27 mouse cellular contexts compared by ENCODE assay signal in genomic region chr17:28197646-28198045, GRCm38 (mm10). TPM values are rescaled to one million over a fixed set of nuclear protein-coding genes. Genes with fewer than 3 reads are reported as not detected.
A peak's percentile ranks its signal among the peaks of the same experiment; 100 is the strongest.
DNase-seq lines count a peak whose midpoint lies in the region; ATAC-seq and TF ChIP-seq lines count a peak whose summit lies in the region.
"Had no signal": no experiment of that assay in that cellular context is flagged by ENCODE, and none has a peak within 500 bp of the region (broad histone marks: within the 10 kb centered on the region; RNA-seq: fewer than 3 reads in every experiment).

No protein-coding gene starts in this region.

- H3K36me3 ChIP-seq in limb, embryonic 14.5 days (ENCODE audit: control insufficient read depth, insufficient read depth, low read length), result peaks cover 79% of the 10 kb centered on the region
- peaks cover 89% of the 10 kb centered on the region for H3K36me3 ChIP-seq in limb, embryonic 10.5 days
- peaks cover 81% of the 10 kb centered on the region for H3K36me3 ChIP-seq in neural tube, embryonic 15.5 days

- H3K27ac ChIP-seq in limb, embryonic 14.5 days (replicated peaks; ENCODE audit: low read depth, low read length), result no peak overlapping the region
- H3K27ac ChIP-seq in limb, embryonic 10.5 days, result no peak overlapping the region
- no peak overlapping the region for H3K27ac ChIP-seq in neural tube, embryonic 15.5 days (replicated peaks)
- H3K27ac ChIP-seq: embryonic facial prominence, embryonic 15.5 days; heart, embryonic 13.5 days; hindbrain, embryonic 14.5 days; limb, embryonic 15.5 days; liver, embryonic 14.5 days had no signal

- 0 out of 2 replicates have a peak overlapping the region, but pooled peaks have one; percentile 14 for H3K9ac ChIP-seq in limb, embryonic 14.5 days (ENCODE audit: low read depth, low read length, severe bottlenecking)
- H3K9ac ChIP-seq in neural tube, embryonic 15.5 days (replicated peaks), result no peak overlapping the region
- H3K9ac ChIP-seq: embryonic facial prominence, embryonic 15.5 days; heart, embryonic 13.5 days; hindbrain, embryonic 14.5 days; limb, embryonic 15.5 days; liver, embryonic 14.5 days had no signal

- peak; percentile 46 to 49 for DNase-seq in cerebellum, postnatal 10 days
- DNase-seq in cerebellum, adult 9-10 months, result no peak
- DNase-seq in kidney, adult 11 months, result peak; percentile 17
- no peak for DNase-seq in kidney, postnatal 4 days
- no peak for DNase-seq in limb, embryonic 14.5 days (ENCODE audit: low spot score)
- no peak for DNase-seq in limb, embryonic 10.5 days (ENCODE audit: low spot score)
- peak; percentile 31 for DNase-seq in neural tube, embryonic 10.5 days (ENCODE audit: extremely low spot score, low spot score)
- DNase-seq: B cell, adult 2 months; cerebellum, adult 18-20 months; cerebellum, postnatal 36 days; gastrocnemius, postnatal 14 days; heart, adult 18-20 months; heart, postnatal 14 days; layer of hippocampus, adult 9-11 months; midbrain, embryonic 14.5 days; right cerebral cortex, adult 18-20 months; right cerebral cortex, postnatal 4 days; thymus, postnatal 14 days had no signal

- H3K27me3 ChIP-seq in limb, embryonic 14.5 days (ENCODE audit: control insufficient read depth, insufficient read depth, low read length), result no peaks in the 10 kb centered on the region
- no peaks in the 10 kb centered on the region for H3K27me3 ChIP-seq in limb, embryonic 10.5 days (ENCODE audit: low read depth, poor library complexity, severe bottlenecking)
- no peaks in the 10 kb centered on the region for H3K27me3 ChIP-seq in neural tube, embryonic 15.5 days (replicated peaks)
- H3K27me3 ChIP-seq: CH12.LX; embryonic facial prominence, embryonic 15.5 days; heart, embryonic 13.5 days; limb, embryonic 15.5 days had no signal

- H3K4me3 ChIP-seq in limb, embryonic 14.5 days (replicated peaks; ENCODE audit: low read length), result no peak overlapping the region
- H3K4me3 ChIP-seq in limb, embryonic 10.5 days, result no peak overlapping the region
- H3K4me3 ChIP-seq in neural tube, embryonic 15.5 days (replicated peaks), result no peak overlapping the region
- H3K4me3 ChIP-seq: embryonic facial prominence, embryonic 15.5 days; heart, embryonic 13.5 days; limb, embryonic 15.5 days; myocyte had no signal

- H3K4me1 ChIP-seq in limb, embryonic 14.5 days (ENCODE audit: control insufficient read depth, insufficient read depth, low read length), result no peaks in the 10 kb centered on the region
- peaks cover 15% of the 10 kb centered on the region; the same call in 1 of the 2 replicates for H3K4me1 ChIP-seq in limb, embryonic 10.5 days
- no peaks in the 10 kb centered on the region for H3K4me1 ChIP-seq in neural tube, embryonic 15.5 days
- H3K4me1 ChIP-seq: embryonic facial prominence, embryonic 15.5 days; heart, embryonic 13.5 days; limb, embryonic 15.5 days had no signal

- TF ChIP-seq POLR2A in limb, embryonic 14.5 days (IDR thresholded peaks at IDR 0.05; ENCODE audit: borderline replicate concordance, extremely low read depth, insufficient read depth, insufficient read length), result no peak

- no peaks in the 10 kb centered on the region for H3K9me3 ChIP-seq in limb, embryonic 14.5 days (ENCODE audit: control insufficient read depth, low read length)
- no peaks in the 10 kb centered on the region for H3K9me3 ChIP-seq in limb, embryonic 10.5 days (replicated peaks)
- no peaks in the 10 kb centered on the region for H3K9me3 ChIP-seq in neural tube, embryonic 15.5 days (replicated peaks)
- H3K9me3 ChIP-seq: embryonic facial prominence, embryonic 15.5 days; heart, embryonic 13.5 days; limb, embryonic 15.5 days had no signal

- 75% methylated on average over 18 of the region's 18 CpGs for WGBS in limb, embryonic 14.5 days
- WGBS in limb, embryonic 10.5 days, result 61% methylated on average over 18 of the region's 18 CpGs
- 74% methylated on average over 18 of the region's 18 CpGs for WGBS in neural tube, embryonic 15.5 days

- ATAC-seq in limb, embryonic 14.5 days (ENCODE audit: low FRiP score, low read depth), result no peak
- no peak for ATAC-seq in neural tube, embryonic 15.5 days (ENCODE audit: low FRiP score)
- ATAC-seq: forebrain, embryonic 16.5 days had no signal

- no peak overlapping the region for H3K4me2 ChIP-seq in limb, embryonic 14.5 days (replicated peaks; ENCODE audit: low read depth, low read length, severe bottlenecking)
- H3K4me2 ChIP-seq in neural tube, embryonic 15.5 days, result no peak overlapping the region
- H3K4me2 ChIP-seq: embryonic facial prominence, embryonic 15.5 days; heart, embryonic 13.5 days; hindbrain, embryonic 14.5 days; limb, embryonic 15.5 days had no signal

RNA-seq across cellular contexts. Expression of gene Def6, which starts 9.9 kb away (rescaled TPM):
- 14.6 and 15.5 TPM in 2 replicates for polyA plus RNA-seq in limb, embryonic 14.5 days (2012; rRNA removed)
- polyA plus RNA-seq in limb, embryonic 14.5 days (2014; fragmentation: Nextera tagmentation; extraction: Ambion mirVana), result 10.0 and 12.7 TPM in 2 replicates
- polyA plus RNA-seq in limb, embryonic 10.5 days (2016; fragmentation: Nextera tagmentation; extraction: Ambion mirVana), result 6.8 and 11.1 TPM in 2 replicates
- polyA plus RNA-seq in neural tube, embryonic 15.5 days (2015; fragmentation: Nextera tagmentation; extraction: Ambion mirVana), result 8.6 and 24.0 TPM in 2 replicates

RNA-seq across cellular contexts. Expression of gene Zfp523, which starts 20.7 kb away (rescaled TPM):
- polyA plus RNA-seq in limb, embryonic 14.5 days (2012; rRNA removed), result 79.1 and 97.1 TPM in 2 replicates
- polyA plus RNA-seq in limb, embryonic 14.5 days (2014; fragmentation: Nextera tagmentation; extraction: Ambion mirVana), result 37.5 and 37.7 TPM in 2 replicates
- polyA plus RNA-seq in limb, embryonic 10.5 days (2016; fragmentation: Nextera tagmentation; extraction: Ambion mirVana), result 33.6 and 40.2 TPM in 2 replicates
- polyA plus RNA-seq in neural tube, embryonic 15.5 days (2015; fragmentation: Nextera tagmentation; extraction: Ambion mirVana), result 41.5 and 43.8 TPM in 2 replicates

RNA-seq across cellular contexts. Expression of gene Ppard, which starts 34.9 kb away (rescaled TPM):
- 29.2 and 37.9 TPM in 2 replicates for polyA plus RNA-seq in limb, embryonic 14.5 days (2012; rRNA removed)
- 3.7 and 4.2 TPM in 2 replicates for polyA plus RNA-seq in limb, embryonic 14.5 days (2014; fragmentation: Nextera tagmentation; extraction: Ambion mirVana)
- polyA plus RNA-seq in limb, embryonic 10.5 days (2016; fragmentation: Nextera tagmentation; extraction: Ambion mirVana), result 1.9 and 2.3 TPM in 2 replicates
- 1.3 and 1.7 TPM in 2 replicates for polyA plus RNA-seq in neural tube, embryonic 15.5 days (2015; fragmentation: Nextera tagmentation; extraction: Ambion mirVana)

RNA-seq across cellular contexts. Expression of gene Scube3, which starts 55.7 kb away (rescaled TPM):
- polyA plus RNA-seq in limb, embryonic 14.5 days (2012; rRNA removed), result 31.6 and 38.9 TPM in 2 replicates
- polyA plus RNA-seq in limb, embryonic 14.5 days (2014; fragmentation: Nextera tagmentation; extraction: Ambion mirVana), result 10.5 and 11.3 TPM in 2 replicates
- polyA plus RNA-seq in limb, embryonic 10.5 days (2016; fragmentation: Nextera tagmentation; extraction: Ambion mirVana), result 10.9 and 11.0 TPM in 2 replicates
- 3.6 and 4.6 TPM in 2 replicates for polyA plus RNA-seq in neural tube, embryonic 15.5 days (2015; fragmentation: Nextera tagmentation; extraction: Ambion mirVana)

Comparison
In these comparisons a context has a peak if more than half of its experiments do, and no peak if none do; other contexts are left out.
1. DNase-seq: peak in cerebellum, postnatal 10 days (2 of 2), kidney, adult 11 months (single experiment) and neural tube, embryonic 10.5 days (single experiment); none in cerebellum, adult 9-10 months (single experiment), kidney, postnatal 4 days (0 of 2), limb, embryonic 14.5 days (single experiment) and limb, embryonic 10.5 days (single experiment).